Mouse (Mus musculus) kidney, adult 2 months (tissue): ENCODE results near the gene Il4ra.

ENCODE experiments used
- CTCF ChIP-seq: fragments of 200-500 bp; conservative IDR thresholded peaks from 2 replicates; pipeline ENCODE4 v1.5.1; 2011; ENCODE audit warnings: low read depth, mild to moderate bottlenecking, control low read depth, low read length, moderate library complexity, mixed read lengths; ENCODE audit not compliant: insufficient read depth, insufficient read length
- POLR2A ChIP-seq: fragments of 200-500 bp; IDR thresholded peaks from one replicate; pipeline ENCODE4 v1.6.1; 2011; ENCODE audit warnings: low read depth, low read length, control low read depth

DNA sequence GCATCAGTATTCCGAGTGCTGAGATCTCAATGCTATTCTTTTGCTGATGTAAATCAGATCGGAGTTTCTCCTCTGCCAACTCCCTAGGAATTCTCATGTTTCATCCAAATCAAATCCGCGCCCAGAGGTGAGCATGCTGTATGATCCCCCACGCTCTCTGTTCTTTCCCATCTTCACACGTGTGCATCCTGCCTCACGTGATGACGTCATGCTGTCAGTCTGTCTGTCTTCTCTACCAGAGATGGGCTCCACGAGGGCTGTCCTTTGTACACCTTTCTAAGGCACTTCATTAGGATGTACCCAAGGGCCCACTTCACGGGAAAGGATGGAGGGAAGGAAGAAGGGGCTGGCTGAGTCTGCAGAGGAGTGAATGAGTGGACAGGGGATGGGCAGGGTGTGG is 48.2 kb downstream of the Il4ra start:
- TF ChIP-seq POLR2A, result no peak
- no peak for TF ChIP-seq CTCF
